Mouse (Mus musculus) brain, embryonic 18.5 days (tissue): ENCODE measurements around the gene Il15.
A peak's percentile ranks its signal among the peaks of the same experiment; 100 is the strongest.

ENCODE experiments used
- DNase-seq: peaks from one replicate; pipeline ENCODE4 v3.0.0-alpha.2; 2012; ENCODE audit warnings: low read depth, low spot score

The Il15 gene

DNA sequence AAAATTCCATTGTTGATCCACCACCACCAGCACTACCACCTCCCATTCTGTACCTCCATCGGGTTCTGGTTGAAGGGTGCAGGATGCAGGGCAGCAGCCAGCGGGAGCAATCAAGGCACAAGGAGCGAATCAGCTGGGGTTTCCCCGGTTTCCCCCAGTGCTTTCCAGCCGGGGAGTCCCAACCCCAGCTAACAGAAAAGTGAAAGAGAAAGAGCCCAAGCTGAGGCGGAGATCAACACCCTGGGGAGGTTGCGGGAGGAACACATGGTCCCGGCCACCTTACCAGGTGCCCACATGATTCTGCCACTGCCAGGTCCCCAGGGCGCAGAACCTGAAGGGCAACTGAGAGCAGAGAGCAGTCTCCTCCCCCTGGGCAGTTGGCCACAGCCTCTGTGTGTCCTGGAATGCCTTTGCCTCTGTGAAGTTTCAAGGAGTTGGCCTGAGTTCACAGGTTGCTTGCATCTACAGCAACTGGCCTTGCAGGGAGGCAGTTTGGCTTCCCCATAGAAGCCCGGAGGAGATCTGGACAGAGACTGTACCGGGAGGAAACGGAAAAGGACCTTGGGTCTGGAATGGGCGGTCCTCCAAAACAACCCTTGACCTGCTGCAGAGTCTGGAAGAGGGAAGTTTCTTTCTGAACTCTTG lies at the start of gene Il15:
Gene Il15 (minus strand): TSS at position 537 of the 645 bp plus-strand sequence.
- DNase-seq: no peak

DNA sequence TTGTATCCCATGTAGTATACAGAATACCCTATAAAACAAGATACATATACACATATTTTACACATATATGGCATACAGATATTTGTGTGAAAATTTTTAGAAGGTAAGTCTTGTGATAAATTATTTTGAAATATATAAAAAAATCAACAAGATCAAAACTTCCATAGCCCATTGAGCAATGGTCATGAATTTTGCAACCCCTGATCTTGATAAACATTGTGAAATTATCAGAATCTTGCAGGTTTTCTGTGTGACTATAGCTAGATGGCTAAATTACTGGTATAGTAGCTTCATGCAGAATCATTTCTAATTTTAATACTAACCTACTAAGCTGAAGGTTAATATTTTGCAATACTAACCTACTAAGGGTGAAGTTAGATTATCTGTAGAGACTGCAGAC lies 41.9 kb upstream of the Il15 start:
- no peak for DNase-seq

DNA sequence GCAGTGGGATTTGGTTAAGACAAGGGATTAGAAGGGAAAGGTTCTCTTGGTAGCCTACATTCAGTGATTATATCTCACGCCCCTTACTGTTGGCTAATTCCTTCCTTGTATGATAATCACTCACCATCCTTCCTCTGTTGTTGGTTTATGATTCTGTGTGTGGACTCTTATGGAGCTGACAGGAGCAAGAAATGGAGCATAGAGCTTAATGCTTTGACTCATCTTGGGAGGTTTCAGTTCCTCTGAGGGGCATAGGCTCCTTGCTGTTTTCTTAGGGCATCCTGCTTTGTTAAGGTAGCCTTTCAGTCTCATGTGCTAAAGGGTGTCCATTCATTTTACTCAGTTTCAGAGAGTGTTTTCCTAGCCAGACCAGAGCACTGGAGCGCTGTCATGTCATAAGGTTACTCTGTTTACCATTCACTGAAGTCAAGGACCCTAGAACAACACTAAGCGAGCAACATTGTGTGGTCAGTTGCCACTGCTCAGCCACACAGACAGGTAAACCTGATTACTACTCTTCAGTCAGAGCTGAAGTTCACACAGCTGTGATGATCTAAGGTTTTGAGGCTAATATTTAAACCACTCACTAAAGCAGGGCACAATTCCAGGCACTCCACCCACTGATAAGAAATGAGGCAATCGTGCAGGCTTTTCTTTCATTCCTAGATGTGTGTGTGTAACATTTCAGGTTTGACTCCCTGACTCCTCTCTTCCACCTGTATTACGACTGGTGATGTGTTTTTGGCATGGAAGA lies 13.7 kb upstream of the Il15 start:
- no peak for DNase-seq

DNA sequence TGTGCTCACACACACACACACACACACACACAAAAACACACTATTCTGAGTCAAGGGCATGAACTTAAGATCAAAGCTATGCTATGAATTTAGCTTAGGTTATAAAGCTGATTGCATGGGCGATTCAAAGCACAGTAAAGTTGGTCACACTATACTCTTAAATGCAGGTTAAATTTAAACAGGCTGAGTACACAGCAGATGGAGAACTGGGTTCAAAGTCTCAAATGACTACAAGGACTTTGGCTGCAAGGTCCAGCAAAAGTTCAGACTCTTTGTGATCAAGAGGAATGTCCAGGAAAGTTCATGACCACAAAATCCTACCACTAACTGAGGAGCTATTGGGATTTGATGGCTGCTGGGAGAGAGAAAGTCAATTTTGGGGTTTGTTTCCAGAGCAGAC lies 12.5 kb upstream of the Il15 start:
- no peak for DNase-seq

DNA sequence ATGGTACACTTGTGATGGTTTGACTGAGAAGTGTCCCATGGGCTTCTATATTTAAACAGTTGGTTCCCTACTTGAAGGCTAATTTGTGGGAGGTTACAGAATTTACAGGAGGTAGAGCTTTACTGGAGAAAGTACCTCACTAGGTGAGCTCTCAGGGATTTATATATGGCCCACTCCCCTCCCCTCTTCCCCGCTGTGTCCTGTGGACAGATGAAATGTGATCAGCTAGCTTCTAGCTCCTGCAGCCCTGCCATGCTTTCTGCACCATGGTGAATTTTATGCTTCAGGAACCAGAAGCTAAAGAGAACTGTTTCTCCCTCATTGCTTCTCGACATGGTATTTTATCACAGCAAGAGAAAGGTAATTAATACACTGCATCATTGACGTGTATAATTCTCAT lies 7.1 kb upstream of the Il15 start:
- no peak for DNase-seq

DNA sequence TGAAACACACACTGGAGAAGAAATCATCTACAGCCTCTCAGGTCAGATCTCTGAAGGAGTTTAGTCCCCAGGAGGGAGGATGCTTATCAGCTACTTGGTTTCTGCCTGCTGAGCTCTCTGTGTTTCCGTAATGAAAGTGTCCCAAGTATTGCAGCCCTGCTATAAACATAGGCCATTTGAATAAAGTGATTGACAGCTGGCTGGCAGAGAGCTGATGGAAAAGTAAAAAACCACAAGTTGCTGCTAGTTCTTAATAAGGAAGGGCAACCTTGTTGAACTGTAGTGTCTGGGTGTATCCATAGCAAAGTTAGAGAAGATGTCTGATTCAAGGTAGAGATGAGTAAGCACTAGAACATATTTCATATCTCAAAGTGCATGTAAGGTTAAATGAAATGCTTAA lies 4.0 kb upstream of the Il15 start:
- no peak for DNase-seq

DNA sequence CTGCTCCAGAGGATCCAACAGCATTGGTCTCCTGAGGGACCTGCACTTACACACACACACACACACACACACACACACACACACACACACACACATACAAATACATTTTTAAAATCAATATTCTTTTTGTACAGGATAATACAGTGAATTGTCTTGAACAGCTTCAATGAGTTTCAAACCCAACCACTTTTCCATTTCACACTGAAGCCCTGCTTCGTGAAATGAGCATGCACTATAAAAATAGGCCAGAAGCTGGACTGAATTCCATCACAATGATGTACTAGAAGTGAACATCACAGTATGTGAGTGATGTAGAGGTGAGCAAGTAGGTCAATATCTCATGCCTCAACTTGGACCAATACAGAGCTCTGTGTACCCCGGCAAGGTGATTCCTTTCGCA lies 1.0 kb upstream of the Il15 start:
- DNase-seq: no peak

DNA sequence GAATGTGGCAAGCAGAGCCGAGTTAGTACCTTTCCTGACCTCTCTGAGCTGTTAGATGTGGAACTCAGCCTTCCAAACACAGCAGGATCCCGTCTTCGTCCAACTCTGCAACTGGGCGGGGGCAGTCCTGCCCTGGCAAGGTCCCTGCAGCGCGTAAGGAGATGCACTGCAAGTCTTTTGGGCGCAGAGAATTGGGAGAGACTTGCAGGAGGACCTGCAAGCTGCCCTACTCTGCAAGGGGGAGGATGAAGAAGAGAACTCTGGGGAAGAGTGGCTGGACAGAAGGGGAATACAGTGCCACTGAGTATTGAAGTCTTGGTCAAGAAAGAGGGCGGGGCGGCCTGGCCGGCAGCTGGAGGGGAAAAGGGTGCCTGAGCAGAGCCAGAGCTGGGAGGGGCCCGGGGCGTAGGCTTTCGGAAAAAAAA lies 749 bp downstream of the Il15 start:
- no peak for DNase-seq

DNA sequence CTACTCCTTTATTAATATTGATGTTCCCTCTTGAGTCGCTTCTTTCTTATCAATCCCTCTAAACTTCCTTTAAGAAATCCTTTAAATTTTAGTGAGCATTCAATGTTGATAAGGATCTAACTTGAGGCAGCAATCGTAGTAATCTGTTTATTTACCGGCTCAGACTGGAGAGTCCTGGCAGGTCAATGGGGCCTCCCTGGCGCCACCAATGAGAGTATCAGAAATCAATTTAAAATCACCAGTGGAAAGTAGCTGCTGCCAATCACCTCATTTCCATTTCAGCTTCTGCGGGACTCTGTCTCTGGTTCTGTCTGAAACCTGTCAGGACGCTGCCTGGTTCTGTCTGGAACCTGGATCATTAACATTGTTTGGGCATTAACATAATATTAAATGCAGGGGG lies 1.5 kb downstream of the Il15 start:
- no peak for DNase-seq

DNA sequence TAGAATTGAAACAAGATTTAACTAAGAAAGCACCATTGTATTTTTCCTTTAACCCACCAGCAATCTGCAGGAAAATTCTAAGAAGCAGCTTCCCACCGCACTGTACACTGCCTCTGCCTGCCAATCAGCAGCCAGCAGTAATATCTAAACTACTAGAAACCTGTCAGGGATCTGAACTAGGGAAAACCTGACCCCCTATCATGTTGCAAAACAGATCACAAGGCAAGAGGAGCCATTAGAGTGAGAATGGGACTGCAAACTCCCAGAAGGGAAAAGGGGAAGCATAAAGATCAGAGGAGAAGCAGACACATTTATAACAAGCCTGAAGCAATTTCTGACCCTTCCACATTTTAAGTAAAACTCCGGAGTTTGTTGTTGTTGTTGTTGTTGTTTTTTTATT lies 2.0 kb downstream of the Il15 start:
- no peak for DNase-seq

DNA sequence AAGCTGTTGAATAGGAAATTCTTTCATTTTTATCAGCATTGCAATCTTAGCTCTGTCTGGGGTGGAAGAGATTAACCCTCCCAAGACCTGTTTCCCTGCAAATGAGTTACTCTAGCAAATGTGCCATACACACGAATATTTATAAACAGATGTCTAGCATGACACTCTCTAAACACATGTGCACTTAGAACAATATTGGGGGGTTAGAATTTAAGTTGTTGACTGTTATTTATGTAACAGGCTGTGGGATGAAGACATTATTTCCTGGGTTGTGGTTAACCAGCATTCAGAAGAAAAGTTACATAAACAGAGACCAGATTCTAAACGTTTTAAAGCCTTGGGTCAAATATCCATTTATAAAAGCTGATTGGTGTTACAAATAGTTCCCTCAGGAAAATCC lies 2.6 kb downstream of the Il15 start:
- no peak for DNase-seq

DNA sequence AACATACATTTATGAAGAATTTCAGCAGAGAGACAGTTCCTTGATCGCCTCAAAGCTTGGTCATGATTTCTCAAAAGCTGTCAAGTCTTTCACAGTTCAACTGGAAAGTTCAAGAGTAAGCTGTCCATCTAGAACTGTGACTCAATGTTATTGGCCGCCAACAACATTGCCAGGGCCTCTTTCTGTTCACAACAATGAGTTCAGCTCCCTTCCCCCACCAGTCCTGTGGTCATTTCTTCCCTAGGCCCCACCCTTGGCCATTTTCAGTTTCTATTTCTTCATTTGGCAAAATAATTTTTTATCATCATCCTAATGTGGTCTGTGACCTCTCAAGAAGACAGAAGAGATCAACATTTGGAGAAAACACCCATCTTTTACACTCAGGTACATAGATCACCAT lies 4.5 kb downstream of the Il15 start:
- no peak for DNase-seq

DNA sequence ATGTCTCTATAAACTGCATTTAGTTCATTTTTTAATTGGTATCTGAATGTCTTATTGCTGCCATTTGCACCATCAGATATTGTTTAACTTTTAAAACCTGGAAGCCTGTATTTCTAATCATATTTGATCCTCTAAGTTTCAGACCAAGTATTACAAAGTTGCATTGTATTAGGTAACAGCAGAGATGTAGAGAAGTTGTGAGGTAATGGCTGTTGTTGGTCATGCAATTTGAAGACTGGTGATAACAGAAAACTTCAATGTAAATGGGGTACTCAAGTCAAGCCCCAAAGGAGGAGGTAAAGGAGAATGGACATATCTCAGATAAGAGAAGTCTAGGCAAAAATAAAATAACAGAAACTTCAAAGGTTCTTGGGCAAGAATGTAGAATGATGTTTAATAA lies 11.8 kb downstream of the Il15 start:
- no peak for DNase-seq

DNA sequence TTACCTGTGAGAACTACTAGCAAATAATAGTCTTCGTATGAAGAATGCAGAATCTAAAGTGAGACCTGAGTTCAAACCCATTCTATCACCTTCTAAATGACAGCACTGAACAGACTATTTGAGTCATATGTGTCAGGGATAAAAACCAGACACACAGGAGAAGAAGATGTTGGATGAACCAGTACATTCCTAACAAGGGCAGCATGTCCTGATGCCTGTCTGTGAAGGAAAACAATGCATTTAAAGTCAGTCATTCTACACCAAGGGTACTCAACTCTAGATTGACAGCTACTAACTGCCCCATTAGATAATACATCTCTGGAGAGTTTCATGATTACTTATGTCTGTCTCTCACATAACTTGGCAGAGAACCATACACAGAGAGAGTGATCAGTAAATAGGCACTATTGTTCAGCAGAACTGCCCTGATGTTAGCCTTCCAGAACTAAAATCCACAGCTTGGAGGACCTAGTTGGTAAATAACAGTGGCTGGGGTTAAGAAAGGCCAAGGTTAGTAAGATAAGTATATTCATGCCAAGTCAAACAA lies 14.6 kb downstream of the Il15 start:
- DNase-seq: no peak

DNA sequence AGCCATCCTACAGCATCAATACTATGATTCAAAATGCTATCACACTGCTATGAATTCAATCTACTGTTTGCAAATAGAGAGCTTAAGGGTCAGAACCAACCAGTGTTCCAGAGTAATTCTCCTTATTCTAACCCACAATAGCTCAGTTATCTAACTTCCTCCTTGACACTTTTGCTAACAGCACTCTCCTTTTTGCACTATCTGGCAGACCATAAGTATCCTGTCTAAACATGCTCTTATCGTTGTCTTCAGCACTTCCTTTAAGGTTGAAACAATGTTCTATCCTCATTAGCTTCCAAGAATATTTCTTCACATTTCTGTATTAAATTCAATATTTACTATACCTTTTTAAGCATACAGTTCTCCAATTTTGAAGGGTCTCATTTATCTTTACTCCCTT lies 15.4 kb downstream of the Il15 start:
- no peak for DNase-seq

DNA sequence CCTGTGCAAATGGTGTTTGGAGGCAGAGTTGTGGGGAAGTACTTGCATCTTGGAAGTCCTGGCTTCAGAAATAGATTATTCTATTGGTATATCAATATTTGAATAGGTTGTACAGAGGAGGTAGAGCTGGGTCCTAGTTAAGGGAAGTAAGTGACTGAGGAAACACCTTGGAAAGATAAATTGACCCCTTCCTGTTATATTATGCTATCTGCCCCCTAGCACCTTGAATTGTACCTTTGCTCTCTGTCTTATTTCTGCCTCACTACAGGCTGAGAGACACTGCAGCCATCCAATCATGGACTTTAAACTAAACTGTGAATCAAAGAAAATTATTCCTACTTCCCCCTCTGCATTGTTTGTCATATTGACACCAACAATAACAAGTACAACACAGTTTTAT lies 17.2 kb downstream of the Il15 start:
- DNase-seq: no peak

DNA sequence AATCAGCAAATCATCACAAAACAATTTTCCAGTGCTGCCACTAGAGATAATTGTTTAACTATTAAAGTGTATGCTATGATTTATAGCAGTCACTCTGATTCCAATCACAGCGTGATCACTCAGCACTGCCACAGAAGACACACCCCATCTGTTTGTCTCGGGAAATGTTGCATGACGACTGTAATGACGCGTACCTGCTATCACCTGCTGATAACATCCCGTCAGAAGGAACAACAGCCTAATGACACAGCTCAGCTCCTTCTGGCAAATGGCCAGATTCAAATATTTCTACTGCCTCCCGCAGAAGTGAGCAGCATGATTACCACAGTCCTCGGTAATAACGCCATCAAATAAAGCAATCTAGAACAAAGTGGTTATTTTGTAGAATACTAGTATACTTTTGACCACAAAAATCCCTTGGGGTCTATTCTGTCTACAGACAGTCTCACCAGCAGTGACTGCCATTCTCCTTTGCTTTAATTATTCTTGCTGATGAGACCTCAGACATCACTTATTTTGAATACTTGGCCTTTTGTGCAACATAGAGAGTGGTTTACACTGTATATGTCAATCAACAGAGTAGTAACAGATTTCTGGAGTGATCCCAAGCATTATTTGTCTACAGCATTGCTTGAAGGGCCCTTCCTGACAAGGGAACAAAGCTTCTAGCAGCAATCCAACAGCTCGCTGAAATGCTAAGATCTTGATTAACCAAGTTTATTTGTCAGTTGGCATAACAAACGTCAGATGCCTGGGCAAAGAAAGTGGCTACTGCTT lies 18.4 kb downstream of the Il15 start:
- DNase-seq: peak; percentile 26

DNA sequence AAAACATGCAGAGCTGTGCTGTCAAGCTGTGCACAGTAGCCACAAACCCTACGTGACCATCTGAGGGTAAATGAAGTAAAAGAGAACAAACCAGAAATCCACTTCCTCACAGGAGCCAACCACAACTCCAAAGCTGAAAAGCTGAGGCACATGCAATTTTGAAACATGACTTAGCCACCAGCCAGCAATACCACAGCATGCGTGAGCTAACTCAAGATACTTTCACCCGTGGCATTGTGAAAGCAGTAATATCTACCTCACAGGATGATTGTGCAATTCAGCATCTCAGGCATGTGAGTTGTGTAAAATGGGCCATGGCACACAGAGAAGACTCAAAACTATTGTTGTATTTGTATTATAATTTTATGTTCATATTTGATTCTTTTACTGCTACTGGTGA lies 19.7 kb downstream of the Il15 start:
- DNase-seq: no peak

DNA sequence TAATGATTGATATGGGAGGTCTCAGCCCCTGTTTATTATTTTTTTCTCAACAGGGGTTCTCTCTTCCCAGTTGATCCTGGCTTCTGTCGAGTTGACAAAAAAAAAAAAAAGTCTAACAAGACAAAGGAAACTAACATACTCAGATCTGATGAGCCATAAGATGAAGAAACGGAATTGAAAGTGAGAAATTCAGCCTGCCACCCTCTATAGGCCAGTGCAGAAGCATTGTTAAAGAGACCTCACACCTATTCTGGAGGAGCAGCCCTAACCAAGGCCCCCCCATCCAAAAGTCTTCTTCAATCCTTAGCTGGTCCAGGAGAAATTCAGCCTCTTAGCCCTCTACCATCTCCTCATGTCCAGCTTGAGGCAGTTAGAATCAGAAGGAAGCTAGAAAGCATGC lies 20.7 kb downstream of the Il15 start:
- DNase-seq: no peak

DNA sequence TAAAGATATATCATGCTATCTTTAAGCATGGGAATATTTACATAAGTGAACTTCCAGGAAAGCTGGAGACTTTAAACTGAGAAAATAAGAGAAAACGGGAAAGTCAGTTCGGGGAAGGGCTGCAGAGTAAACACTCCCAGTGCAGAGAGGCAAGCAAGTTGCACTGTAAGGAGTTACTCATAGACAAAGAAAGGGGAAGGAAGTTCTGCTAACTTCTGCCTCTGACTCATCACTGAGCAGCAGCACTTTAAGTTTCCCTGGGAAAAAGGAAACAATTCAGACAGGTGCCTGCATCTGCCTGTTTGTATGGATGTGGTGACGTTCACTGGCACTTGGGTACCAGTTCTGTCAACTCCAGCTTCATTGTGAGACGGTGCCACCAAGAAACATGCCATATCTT lies 28.6 kb downstream of the Il15 start:
- DNase-seq: no peak

DNA sequence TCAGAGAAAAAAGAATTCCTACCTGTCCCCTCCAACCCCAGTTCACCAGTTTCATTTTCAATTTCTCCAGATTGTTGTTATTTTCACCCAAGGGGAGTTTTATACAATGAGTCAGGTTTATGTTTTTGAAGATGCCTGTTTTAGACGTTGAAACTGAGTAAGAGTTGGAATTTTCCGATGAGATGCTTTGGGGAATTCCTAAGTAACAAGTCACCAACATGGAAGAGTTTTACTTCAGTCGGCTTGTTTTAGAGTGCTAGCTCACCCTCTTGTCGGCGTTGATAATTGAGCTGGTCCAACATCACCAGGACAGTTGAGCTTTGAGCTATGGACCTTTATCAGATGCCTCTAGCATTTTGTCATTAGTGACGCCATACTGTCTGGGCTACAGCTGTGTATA lies 30.2 kb downstream of the Il15 start:
- no peak for DNase-seq

DNA sequence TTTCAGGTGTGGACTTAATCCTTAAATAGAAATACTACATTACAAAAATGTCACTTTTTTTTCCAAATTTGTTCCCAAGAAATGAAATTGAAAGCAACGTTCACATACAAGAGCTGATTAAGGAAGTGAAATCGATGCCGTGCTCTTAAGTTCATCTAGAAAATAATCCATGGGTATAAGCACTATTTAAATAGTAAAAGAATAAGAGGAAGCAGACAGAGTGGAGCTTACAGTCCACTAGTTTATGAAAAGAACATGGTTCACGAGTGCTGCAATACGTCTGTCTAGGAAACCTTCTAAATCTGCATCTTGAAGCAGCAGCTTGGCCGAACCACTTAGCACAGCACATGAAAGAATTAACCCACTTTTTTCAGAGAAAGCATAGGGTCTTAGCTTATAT lies 32.4 kb downstream of the Il15 start:
- DNase-seq: no peak

DNA sequence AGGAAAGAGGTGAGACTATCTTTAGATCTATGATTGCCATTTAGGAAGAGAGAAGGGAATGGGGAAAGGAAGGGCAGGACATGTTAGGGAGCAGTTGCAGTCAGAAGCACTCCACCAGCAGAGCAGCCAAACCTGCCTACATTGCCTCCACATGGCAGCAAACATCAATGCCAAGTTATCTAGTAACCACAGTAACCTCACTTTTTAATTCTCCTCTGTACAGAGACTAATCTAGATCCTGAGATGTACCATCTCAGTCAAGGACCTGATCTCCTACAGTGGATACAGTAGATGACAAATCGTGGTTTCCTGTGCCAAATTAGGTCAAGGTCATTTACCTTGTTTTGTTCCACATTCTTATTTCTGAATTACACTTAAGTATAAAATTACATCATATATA lies 42.0 kb downstream of the Il15 start:
- DNase-seq: no peak
